Mouse (Mus musculus) E14TG2a.4 (cell line): ENCODE results near the gene Gadl1.

Experiments used
- H3K27me3 ChIP-seq: 2 replicates; pipeline ENCODE4 v1.6.1; 2014; ENCODE audit warnings: low read length, control low read depth; ENCODE audit not compliant: insufficient read depth
- H3K36me3 ChIP-seq: 2 replicates; pipeline ENCODE4 v1.6.1; 2014; ENCODE audit warnings: low read length, control low read depth; ENCODE audit not compliant: insufficient read depth
- H3K4me1 ChIP-seq: replicated peaks from 2 replicates; pipeline ENCODE4 v1.6.1; 2014; ENCODE audit warnings: low read depth, low read length, control low read depth
- H3K4me3 ChIP-seq: replicated peaks from 2 replicates; pipeline ENCODE4 v1.5.1; 2014; ENCODE audit warnings: mild to moderate bottlenecking, low read length
- H3K9me3 ChIP-seq: 2 replicates; pipeline ENCODE4 v1.6.1; 2014; ENCODE audit warnings: low read length, control low read depth
- CTCF ChIP-seq: conservative IDR thresholded peaks from 2 replicates; pipeline ENCODE4 v1.5.1; 2014; ENCODE audit warnings: low read length
- NANOG ChIP-seq: IDR thresholded peaks from 2 replicates; pipeline ENCODE4 v1.6.1; 2014; ENCODE audit warnings: borderline replicate concordance, low read length, mixed read lengths
- POU5F1 ChIP-seq: IDR thresholded peaks from 2 replicates; pipeline ENCODE4 v1.6.1; 2014; ENCODE audit warnings: low read length, borderline replicate concordance

Gadl1 gene

DNA sequence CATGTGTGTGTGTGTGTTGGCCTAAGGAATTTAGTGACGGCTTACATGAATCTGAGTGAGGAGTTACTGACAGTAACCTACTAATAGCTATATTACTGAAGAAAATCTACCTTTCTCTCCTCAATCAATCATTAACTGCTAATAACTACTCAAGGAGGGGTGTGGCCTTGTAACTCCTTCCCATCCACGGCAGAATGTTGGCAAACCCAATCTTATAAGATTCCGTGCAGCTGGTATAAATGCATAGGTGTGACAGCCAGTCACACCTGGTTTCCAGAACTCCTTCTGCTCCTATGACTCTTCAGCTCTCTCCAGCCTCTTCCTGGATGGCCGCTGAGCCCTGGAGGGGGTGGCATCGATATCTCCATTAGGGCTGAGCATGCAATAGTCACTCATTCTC is 25.8 kb upstream of the Gadl1 start:
- Histone ChIP-seq H3K36me3 (no peaks in the 10 kb centered on the region), H3K4me1 (no peaks in the 10 kb centered on the region), H3K4me3 (no peak overlapping the region), H3K27me3 (no peaks in the 10 kb centered on the region; the same call in 1 of the 2 replicates), H3K9me3 (0 out of 2 replicates have a peak, but pooled peaks cover 2% of the 10 kb centered on the region)
- TF ChIP-seq CTCF (no peak), POU5F1 (no peak), NANOG (no peak)

DNA sequence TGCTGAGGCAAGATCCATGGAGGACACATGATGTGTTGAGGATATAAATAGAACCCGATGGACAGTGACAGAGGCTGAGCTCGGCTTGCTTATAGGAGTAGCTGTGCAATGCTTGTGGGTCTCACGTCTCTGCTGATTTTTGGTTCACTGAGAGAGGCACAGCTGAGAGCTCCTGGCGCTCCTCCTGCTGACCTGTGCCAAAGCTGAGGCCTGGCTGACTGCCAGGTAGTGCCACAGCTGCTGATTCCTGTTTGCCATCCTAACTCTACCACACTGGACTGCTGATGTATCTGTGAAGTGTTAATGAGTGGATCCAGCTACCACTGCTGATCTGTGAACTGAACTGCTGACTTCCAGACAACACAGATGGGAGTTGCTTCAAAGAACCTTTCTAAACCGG is 21.7 kb upstream of the Gadl1 start:
- no peaks in the 10 kb centered on the region for H3K4me1 ChIP-seq

DNA sequence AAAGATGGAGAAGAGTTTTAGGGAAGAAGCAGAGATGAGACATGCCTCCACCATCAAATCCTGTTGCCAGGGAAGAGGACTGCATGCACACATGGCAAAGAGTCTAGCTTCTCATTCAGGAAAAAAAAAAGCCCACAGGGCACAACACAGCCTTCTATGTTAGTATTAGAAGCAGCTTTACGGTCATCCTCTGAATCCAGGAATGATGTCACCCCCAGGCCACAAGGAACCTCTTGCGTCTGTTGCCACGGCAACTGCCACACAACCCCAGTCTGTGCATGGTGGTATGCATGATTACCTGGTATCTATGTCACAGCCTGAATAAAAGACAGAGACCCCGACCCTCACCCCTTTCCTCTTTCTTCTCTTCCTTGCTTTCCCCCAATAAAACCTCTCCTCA is 16.1 kb upstream of the Gadl1 start:
- Histone ChIP-seq H3K9me3 (peaks cover 12% of the 10 kb centered on the region), H3K4me3 (no peak overlapping the region), H3K4me1 (no peaks in the 10 kb centered on the region), H3K36me3 (no peaks in the 10 kb centered on the region), H3K27me3 (no peaks in the 10 kb centered on the region)
- no peak for TF ChIP-seq CTCF
- no peak for TF ChIP-seq NANOG
- TF ChIP-seq POU5F1: no peak

More for the DNA sequence above, 21.7 kb upstream of the Gadl1 start:
- no peak for TF ChIP-seq CTCF
- no peak for TF ChIP-seq POU5F1
- TF ChIP-seq NANOG: no peak
- 0 out of 2 replicates have a peak, but pooled peaks cover 2% of the 10 kb centered on the region for H3K9me3 ChIP-seq
- no peaks in the 10 kb centered on the region; the same call in 1 of the 2 replicates for H3K27me3 ChIP-seq
- no peak overlapping the region for H3K4me3 ChIP-seq
- no peaks in the 10 kb centered on the region for H3K36me3 ChIP-seq

DNA sequence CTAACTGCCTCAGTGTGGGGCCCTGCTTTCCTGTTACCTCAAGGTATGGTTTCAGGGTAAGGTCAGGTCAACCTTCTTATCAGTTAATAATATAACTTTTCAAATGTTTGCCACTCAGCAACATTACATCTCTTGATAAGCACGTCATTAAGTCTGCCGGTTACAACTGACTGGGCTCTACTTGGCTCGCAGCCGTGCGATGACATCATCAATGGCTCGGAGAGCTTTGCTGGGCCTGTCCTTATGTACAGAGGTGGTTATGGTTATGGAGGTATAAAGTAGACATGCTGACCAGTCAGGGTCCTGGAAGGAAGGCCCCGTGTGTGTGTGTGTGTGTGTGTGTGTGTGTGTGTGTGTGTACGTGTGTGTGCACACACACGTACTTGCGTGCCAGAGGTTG is 15.3 kb upstream of the Gadl1 start:
- Histone ChIP-seq H3K27me3 (no peaks in the 10 kb centered on the region), H3K36me3 (no peaks in the 10 kb centered on the region), H3K9me3 (peaks cover 12% of the 10 kb centered on the region), H3K4me1 (no peaks in the 10 kb centered on the region), H3K4me3 (no peak overlapping the region)
- TF ChIP-seq NANOG (no peak), POU5F1 (no peak), CTCF (no peak)

DNA sequence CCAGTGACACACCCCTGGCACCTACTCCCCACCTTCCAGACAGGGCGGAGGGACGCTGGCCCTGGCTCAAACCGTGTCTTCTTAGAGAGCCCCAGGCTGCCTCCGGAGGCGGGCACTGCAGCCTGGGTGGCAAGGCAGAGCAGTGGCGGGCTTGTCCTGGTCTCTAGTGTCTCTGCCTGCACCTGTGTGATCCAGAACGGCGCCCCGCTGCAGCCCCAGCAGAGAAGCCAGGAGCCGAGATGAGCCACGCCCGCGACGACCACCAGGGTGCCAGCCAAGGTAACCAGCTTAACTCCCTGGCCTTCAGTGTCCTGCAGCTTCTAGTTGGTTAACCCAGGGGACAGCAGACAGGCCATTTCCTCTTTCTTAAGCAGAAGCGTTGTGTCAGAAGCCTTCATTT is 930 bp upstream of the Gadl1 start:
- no peaks in the 10 kb centered on the region for H3K9me3 ChIP-seq
- no peaks in the 10 kb centered on the region; the same call in 1 of the 2 replicates for H3K27me3 ChIP-seq
- H3K4me3 ChIP-seq: peak overlapping the region; percentile 51
- peaks cover 12% of the 10 kb centered on the region; the same call in 1 of the 2 replicates for H3K4me1 ChIP-seq
- TF ChIP-seq POU5F1: no peak
- TF ChIP-seq CTCF: no peak
- TF ChIP-seq NANOG: no peak
- no peaks in the 10 kb centered on the region for H3K36me3 ChIP-seq

DNA sequence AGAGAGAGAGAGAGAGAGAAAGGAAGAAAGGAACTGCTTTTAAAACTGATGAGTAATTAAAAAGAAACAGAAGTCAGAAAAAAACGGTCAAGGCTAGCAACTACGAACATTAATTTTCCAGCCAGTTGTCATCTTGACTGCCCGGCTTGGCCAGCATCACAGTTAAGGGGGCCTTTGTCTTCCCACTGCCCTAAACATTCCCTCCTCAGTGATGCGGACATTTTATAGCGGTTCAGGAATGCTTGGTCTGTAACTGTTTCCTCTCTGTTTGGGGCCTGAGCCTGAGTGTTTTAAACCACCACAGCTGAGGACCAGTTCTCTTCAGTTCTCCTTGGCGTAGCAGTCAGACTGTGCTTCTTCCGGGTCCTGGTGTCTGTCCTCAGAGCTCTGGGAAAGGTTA is 4.8 kb downstream of the Gadl1 start:
- Histone ChIP-seq H3K27me3 (0 out of 2 replicates have a peak, but pooled peaks cover 4% of the 10 kb centered on the region), H3K4me1 (no peaks in the 10 kb centered on the region), H3K4me3 (no peak overlapping the region), H3K9me3 (no peaks in the 10 kb centered on the region), H3K36me3 (no peaks in the 10 kb centered on the region)
- no peak for TF ChIP-seq POU5F1
- TF ChIP-seq CTCF: no peak

DNA sequence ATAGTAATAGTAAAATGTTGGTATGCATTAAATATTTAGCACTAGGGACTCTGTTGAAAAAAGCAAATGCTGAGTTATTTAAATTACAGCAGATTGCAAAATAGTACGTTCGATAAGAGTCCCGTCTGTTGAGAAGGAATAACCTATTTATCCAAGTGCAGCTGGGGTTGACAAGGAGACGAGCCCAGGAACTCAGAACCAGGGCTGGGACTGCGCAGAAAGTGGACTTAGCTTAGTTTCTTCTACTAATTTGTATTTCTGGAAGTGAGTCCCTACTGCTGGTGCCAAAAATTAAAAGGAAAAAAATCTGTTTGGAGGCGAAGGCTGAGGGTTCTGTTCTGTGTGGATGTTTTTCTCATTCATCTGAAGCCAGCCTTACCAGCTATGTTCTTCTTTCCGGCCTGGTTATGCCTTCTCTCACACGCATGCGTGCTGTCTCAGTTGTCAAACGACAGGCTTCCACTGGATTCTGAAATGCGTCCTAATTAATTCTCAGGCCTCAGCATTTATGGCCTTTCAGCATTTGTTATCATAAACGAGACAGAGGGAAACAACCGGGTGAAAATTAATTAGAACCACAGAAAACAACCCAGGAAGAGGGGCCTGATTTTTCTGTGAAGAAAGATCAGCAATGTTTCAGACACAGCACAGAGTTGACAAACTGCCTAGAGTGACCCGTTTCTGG is 6.5 kb downstream of the Gadl1 start:
- Histone ChIP-seq H3K4me3 (no peak overlapping the region), H3K27me3 (0 out of 2 replicates have a peak, but pooled peaks cover 4% of the 10 kb centered on the region), H3K9me3 (no peaks in the 10 kb centered on the region), H3K4me1 (no peaks in the 10 kb centered on the region), H3K36me3 (no peaks in the 10 kb centered on the region)
- TF ChIP-seq CTCF (no peak), POU5F1 (no peak), NANOG (no peak)

DNA sequence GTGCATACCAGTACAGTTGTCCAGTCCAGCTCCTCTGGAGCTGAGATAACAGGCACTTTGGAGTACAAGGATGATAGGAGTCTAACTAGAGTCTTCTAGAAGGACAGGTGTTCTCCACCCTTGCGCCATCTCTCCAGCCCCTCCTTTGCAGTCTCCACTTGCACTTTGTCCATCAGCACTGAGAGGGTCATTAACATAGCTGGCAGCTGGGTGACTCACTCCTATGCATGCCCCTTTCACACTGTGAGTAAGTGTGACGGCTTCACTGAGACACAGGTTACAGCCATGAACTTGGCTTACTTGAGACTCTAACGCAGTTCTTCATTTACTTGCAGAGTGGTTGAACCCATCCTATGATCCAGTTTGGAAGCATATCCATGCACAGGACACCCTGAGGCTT is 10.5 kb downstream of the Gadl1 start:
- no peaks in the 10 kb centered on the region for H3K36me3 ChIP-seq
- no peaks in the 10 kb centered on the region for H3K4me1 ChIP-seq
- H3K27me3 ChIP-seq: no peaks in the 10 kb centered on the region
- no peak overlapping the region for H3K4me3 ChIP-seq
- H3K9me3 ChIP-seq: no peaks in the 10 kb centered on the region
- TF ChIP-seq NANOG: no peak
- TF ChIP-seq POU5F1: no peak
- TF ChIP-seq CTCF: no peak

DNA sequence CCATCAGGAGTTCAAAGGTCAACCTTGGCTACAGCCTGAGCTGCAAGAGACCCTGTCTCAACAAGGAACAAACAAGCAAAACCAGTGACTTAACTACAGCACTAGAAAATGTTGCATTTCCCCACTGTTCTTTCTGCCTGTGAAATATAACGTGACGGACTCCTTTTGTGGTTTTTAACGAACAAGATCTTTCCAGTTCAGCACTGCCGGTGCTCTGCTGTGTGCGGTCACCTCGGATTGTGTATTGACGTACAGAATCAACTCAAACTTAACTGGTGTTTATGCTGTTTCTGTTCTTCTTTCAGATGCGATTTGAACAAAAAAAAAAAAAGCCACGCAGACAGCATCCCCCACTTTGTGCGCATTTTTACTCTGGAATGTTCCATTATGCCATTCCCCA is 13.4 kb downstream of the Gadl1 start:
- no peaks in the 10 kb centered on the region for H3K36me3 ChIP-seq
- H3K4me3 ChIP-seq: no peak overlapping the region
- no peaks in the 10 kb centered on the region for H3K27me3 ChIP-seq
- H3K9me3 ChIP-seq: no peaks in the 10 kb centered on the region
- TF ChIP-seq CTCF (no peak), POU5F1 (no peak), NANOG (no peak)
- H3K4me1 ChIP-seq: no peaks in the 10 kb centered on the region
